Mouse (Mus musculus) kidney, adult 2 months (tissue): Measurements from ENCODE around the gene Bmper. TPM values are rescaled to one million over a fixed set of nuclear protein-coding genes. Genes with fewer than 3 reads are reported as not detected.

Source experiments
- DNase-seq: peaks from one replicate; pipeline ENCODE4 v3.0.0; 2021
- H3K27ac ChIP-seq: fragments of 200-500 bp; 2 replicates; pipeline ENCODE4 v1.5.1; 2012; ENCODE audit warnings: low read depth, low read length, control low read depth, inconsistent platforms; ENCODE audit not compliant: insufficient read depth
- H3K27me3 ChIP-seq: fragments of 200-500 bp; replicated peaks from 2 replicates; pipeline ENCODE4 v1.6.1; 2012; ENCODE audit warnings: mild to moderate bottlenecking, moderate library complexity, low read length, inconsistent platforms; ENCODE audit not compliant: control insufficient read depth, insufficient read depth
- H3K36me3 ChIP-seq: fragments of 200-500 bp; 2 replicates; pipeline ENCODE4 v1.6.1; 2012; ENCODE audit warnings: mild to moderate bottlenecking, moderate library complexity, low read length, inconsistent platforms; ENCODE audit not compliant: control insufficient read depth, insufficient read depth
- H3K4me1 ChIP-seq: fragments of 200-500 bp; 2 replicates; pipeline ENCODE4 v1.6.1; 2011; ENCODE audit warnings: low read length; ENCODE audit not compliant: control insufficient read depth, insufficient read depth
- H3K4me3 ChIP-seq: fragments of 200-500 bp; 2 replicates; pipeline ENCODE4 v1.5.1; 2011; ENCODE audit warnings: mild to moderate bottlenecking, low read depth, low read length, control low read depth; ENCODE audit not compliant: insufficient read depth
- CTCF ChIP-seq: fragments of 200-500 bp; conservative IDR thresholded peaks from 2 replicates; pipeline ENCODE4 v1.5.1; 2011; ENCODE audit warnings: low read depth, mild to moderate bottlenecking, control low read depth, low read length, moderate library complexity, mixed read lengths; ENCODE audit not compliant: insufficient read depth, insufficient read length
- POLR2A ChIP-seq: fragments of 200-500 bp; IDR thresholded peaks from one replicate; pipeline ENCODE4 v1.6.1; 2011; ENCODE audit warnings: low read depth, low read length, control low read depth
- WGBS: fragments of 180-500 bp; shearing (Covaris S2); methylation state at CpG from one replicate; pipeline ENCODE4 v1.1.7; 2018; 5-methylcytosine and 5-hydroxymethylcytosine counted together
- polyA plus RNA-seq: library from polyadenylated mRNA; depleted of rRNA; stranded (reverse); fragments of >200 nt; gene quantifications from 2 replicates; pipeline ENCODE4 v1.2.3, GENCODE M21; 2012

Bmper gene
- polyA plus RNA-seq, 1 experiment: 0.27 TPM

GRCm38 (mm10) chr9:23399638-23400284, 176.9 kb downstream of the Bmper start:
- WGBS: 44% methylated on average over 6 of the region's 6 CpGs
- H3K27me3 ChIP-seq: no peaks in the 10 kb centered on the region
- no peak overlapping the region for H3K4me3 ChIP-seq
- H3K27ac ChIP-seq: no peak overlapping the region
- no peak for TF ChIP-seq CTCF
- TF ChIP-seq POLR2A: no peak
- no peaks in the 10 kb centered on the region for H3K4me1 ChIP-seq
- no peaks in the 10 kb centered on the region for H3K36me3 ChIP-seq
- no peak for DNase-seq

GRCm38 (mm10) chr9:23407416-23407815, 184.5 kb downstream of the Bmper start:
- DNase-seq: no peak
- WGBS: 65% methylated on average over 6 of the region's 6 CpGs
- Histone ChIP-seq H3K4me1 (no peaks in the 10 kb centered on the region), H3K36me3 (no peaks in the 10 kb centered on the region), H3K27me3 (no peaks in the 10 kb centered on the region), H3K4me3 (no peak overlapping the region), H3K27ac (no peak overlapping the region)
- TF ChIP-seq CTCF: no peak
- TF ChIP-seq POLR2A: no peak

GRCm38 (mm10) chr9:23407935-23408781, 185.3 kb downstream of the Bmper start:
- Histone ChIP-seq H3K36me3 (no peaks in the 10 kb centered on the region), H3K4me3 (no peak overlapping the region), H3K27me3 (no peaks in the 10 kb centered on the region), H3K4me1 (no peaks in the 10 kb centered on the region), H3K27ac (no peak overlapping the region)
- TF ChIP-seq POLR2A (no peak), CTCF (no peak)
- no peak for DNase-seq
- 68% methylated on average over 3 of the region's 3 CpGs for WGBS

GRCm38 (mm10) chr9:23410567-23410966, 187.7 kb downstream of the Bmper start:
- Histone ChIP-seq H3K27ac (no peak overlapping the region), H3K27me3 (no peaks in the 10 kb centered on the region), H3K4me3 (no peak overlapping the region), H3K36me3 (no peaks in the 10 kb centered on the region), H3K4me1 (no peaks in the 10 kb centered on the region)
- DNase-seq: no peak
- 72% methylated on average over 2 of the region's 2 CpGs for WGBS
- TF ChIP-seq POLR2A: no peak
- no peak for TF ChIP-seq CTCF

GRCm38 (mm10) chr9:23412956-23413355, 190.1 kb downstream of the Bmper start:
- TF ChIP-seq POLR2A (no peak), CTCF (no peak)
- DNase-seq: peak; percentile 64

GRCm38 (mm10) chr9:23419107-23419506, 196.2 kb downstream of the Bmper start:
- Histone ChIP-seq H3K27me3 (no peaks in the 10 kb centered on the region), H3K27ac (no peak overlapping the region), H3K4me3 (no peak overlapping the region), H3K36me3 (no peaks in the 10 kb centered on the region), H3K4me1 (no peaks in the 10 kb centered on the region)
- peak; percentile 24 for DNase-seq
- no peak for TF ChIP-seq POLR2A
- no peak; the same call in 1 of the 2 replicates for TF ChIP-seq CTCF
- 85% methylated on average over 2 of the region's 2 CpGs for WGBS

More at GRCm38 (mm10) chr9:23412956-23413355, 190.1 kb downstream of the Bmper start:
- Histone ChIP-seq H3K27me3 (no peaks in the 10 kb centered on the region), H3K4me1 (no peaks in the 10 kb centered on the region), H3K27ac (no peak overlapping the region), H3K4me3 (no peak overlapping the region), H3K36me3 (no peaks in the 10 kb centered on the region)
- WGBS: 42% methylated on average over 2 of the region's 2 CpGs

GRCm38 (mm10) chr9:23423748-23424147, 200.9 kb downstream of the Bmper start:
- Histone ChIP-seq H3K4me1 (no peaks in the 10 kb centered on the region), H3K36me3 (no peaks in the 10 kb centered on the region), H3K4me3 (no peak overlapping the region), H3K27ac (no peak overlapping the region), H3K27me3 (no peaks in the 10 kb centered on the region)
- no peak for DNase-seq
- 87% methylated on average over 1 of the region's 1 CpGs for WGBS
- TF ChIP-seq POLR2A: no peak
- TF ChIP-seq CTCF: no peak
